20 mouse cellular contexts compared by ENCODE assay signal in the genomic region with DNA sequence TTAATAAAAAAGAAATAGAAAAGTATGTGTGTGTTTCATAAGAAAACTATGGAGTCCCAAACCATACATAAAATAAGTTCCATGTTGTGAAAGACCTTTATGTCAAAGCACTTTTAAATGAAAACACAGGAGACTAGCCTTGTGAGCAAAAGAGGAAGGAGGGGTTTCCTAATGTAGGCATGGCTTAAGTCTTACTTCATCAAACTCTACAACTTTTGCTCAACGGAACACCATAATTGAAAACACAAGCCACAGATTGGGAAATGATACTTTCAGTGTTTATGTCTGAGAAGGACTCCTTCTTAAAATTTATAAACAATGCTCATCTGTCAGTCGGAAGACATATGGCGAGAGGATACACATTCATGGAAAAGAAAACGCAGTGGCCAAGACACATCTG. TPM values are rescaled to one million over a fixed set of nuclear protein-coding genes. Genes with fewer than 3 reads are reported as not detected.
DNase-seq lines count a peak whose midpoint lies in the region; ATAC-seq and TF ChIP-seq lines count a peak whose summit lies in the region.
"Had no signal": no experiment of that assay in that cellular context is flagged by ENCODE, and none has a peak within 500 bp of the region (broad histone marks: within the 10 kb centered on the region; RNA-seq: fewer than 3 reads in every experiment).

No protein-coding gene starts in this region.

- H3K36me3 ChIP-seq in lung, embryonic 14.5 days (ENCODE audit: insufficient read depth), result no peaks in the 10 kb centered on the region
- H3K36me3 ChIP-seq in splenic B cell, adult 2 months (ENCODE audit: control insufficient read depth, insufficient read depth, low read length, poor library complexity, severe bottlenecking), result no peaks in the 10 kb centered on the region
- H3K36me3 ChIP-seq: heart, embryonic 10.5 days; midbrain, embryonic 13.5 days; neural tube, embryonic 13.5 days had no signal

- no peak overlapping the region for H3K4me3 ChIP-seq in lung, embryonic 14.5 days (ENCODE audit: low read depth, low read length)
- H3K4me3 ChIP-seq in bone marrow macrophage, adult 2 months (ENCODE audit: insufficient read depth, low read length), result no peak overlapping the region
- H3K4me3 ChIP-seq: erythroblast, embryonic 14.5 days; forebrain, embryonic 13.5 days; heart, embryonic 10.5 days; midbrain, embryonic 13.5 days; neural tube, embryonic 13.5 days had no signal

- TF ChIP-seq POLR2A in bone marrow macrophage, adult 2 months (IDR thresholded peaks at IDR 0.05; ENCODE audit: borderline replicate concordance, low read depth, low read length), result no peak

- H3K9me3 ChIP-seq in lung, embryonic 14.5 days (ENCODE audit: low read depth, low read length), result no peaks in the 10 kb centered on the region
- H3K9me3 ChIP-seq: forebrain, embryonic 13.5 days; heart, embryonic 10.5 days; midbrain, embryonic 13.5 days; neural tube, embryonic 13.5 days had no signal

- no peak overlapping the region for H3K4me2 ChIP-seq in lung, embryonic 14.5 days
- H3K4me2 ChIP-seq: forebrain, embryonic 13.5 days; midbrain, embryonic 13.5 days; neural tube, embryonic 13.5 days had no signal

- 0 out of 2 replicates have a peak, but pooled peaks cover 12% of the 10 kb centered on the region for H3K4me1 ChIP-seq in lung, embryonic 14.5 days (ENCODE audit: insufficient read depth)
- H3K4me1 ChIP-seq in bone marrow macrophage, adult 2 months (ENCODE audit: control insufficient read depth, insufficient read depth, low read length), result peaks cover 44% of the 10 kb centered on the region

- TF ChIP-seq CTCF in lung, embryonic 14.5 days (IDR thresholded peaks at IDR 0.05; ENCODE audit: low read depth), result no peak
- TF ChIP-seq CTCF in bone marrow macrophage, adult 2 months (IDR thresholded peaks at IDR 0.05; ENCODE audit: low read depth, low read length), result no peak

- WGBS in lung, embryonic 14.5 days, result 41% methylated on average over 4 of the region's 4 CpGs

- ATAC-seq in lung, embryonic 14.5 days (ENCODE audit: insufficient read depth), result no peak
- ATAC-seq in hematopoietic stem cell, adult 5-6 weeks (replicated peaks in 1 of 2; ENCODE audit: insufficient read depth in 1 of 2, low FRiP score in 2 of 2, low TSS enrichment in 1 of 2, low read depth in 1 of 2, poor library complexity in 2 of 2, severe bottlenecking in 2 of 2), result peak; percentile 67 to 78; a peak in 2 of 4 replicates
- ATAC-seq: forebrain, embryonic 13.5 days; midbrain, embryonic 13.5 days had no signal

- H3K9ac ChIP-seq in lung, embryonic 14.5 days, result no peak overlapping the region
- H3K9ac ChIP-seq: forebrain, embryonic 13.5 days; midbrain, embryonic 13.5 days; neural tube, embryonic 13.5 days had no signal

- H3K27me3 ChIP-seq in lung, embryonic 14.5 days (ENCODE audit: insufficient read depth, low read length), result no peaks in the 10 kb centered on the region
- no peaks in the 10 kb centered on the region for H3K27me3 ChIP-seq in splenic B cell, adult 2 months (ENCODE audit: control insufficient read depth, insufficient read depth, low read length, poor library complexity, severe bottlenecking)
- H3K27me3 ChIP-seq: forebrain, embryonic 13.5 days; midbrain, embryonic 13.5 days; neural tube, embryonic 13.5 days had no signal

- peak; percentile 51 for DNase-seq in lung, embryonic 14.5 days
- DNase-seq in lung, adult 18-20 months, result no peak
- peak; percentile 15 for DNase-seq in splenic B cell, adult 2 months (ENCODE audit: low read depth, low spot score)
- DNase-seq in cerebellum, postnatal 36 days, result no peak
- no peak for DNase-seq in testis, postnatal 14 days (ENCODE audit: low spot score)
- DNase-seq: adrenal gland, adult 2 months; cerebellum, adult 11-12 months; cerebellum, postnatal 14 days; gastrocnemius, postnatal 36 days; kidney, adult 18-20 months; layer of hippocampus, postnatal 36 days; thymus, adult 18-20 months had no signal

- no peak overlapping the region for H3K27ac ChIP-seq in lung, embryonic 14.5 days (ENCODE audit: low read depth)
- H3K27ac ChIP-seq in bone marrow macrophage, adult 2 months (ENCODE audit: insufficient read depth, low read depth, low read length), result peak overlapping the region; percentile 98
- H3K27ac ChIP-seq: forebrain, embryonic 13.5 days; heart, embryonic 10.5 days; kidney, postnatal 0 days; midbrain, embryonic 13.5 days; neural tube, embryonic 13.5 days had no signal

RNA-seq across cellular contexts. Expression of a gene that starts 54.3 kb away (rescaled TPM):
- 4.4 and 4.6 TPM in 2 replicates for polyA plus RNA-seq in lung, embryonic 14.5 days (2014; fragmentation: Nextera tagmentation; extraction: Ambion mirVana)
- polyA plus RNA-seq in bone marrow macrophage, adult 2 months (2012; ENCODE audit: insufficient read depth, insufficient read length, missing spikeins), result 48.1 and 56.4 TPM in 2 replicates
- 17.7 and 39.0 TPM in 2 replicates for total RNA-seq in hematopoietic stem cell, adult 5-6 weeks (2017)

Comparison
In these comparisons a context has a peak if more than half of its experiments do, and no peak if none do; other contexts are left out.
1. DNase-seq: peak in lung, embryonic 14.5 days (single experiment) and splenic B cell, adult 2 months (single experiment); none in lung, adult 18-20 months (0 of 2), cerebellum, postnatal 36 days (0 of 2) and testis, postnatal 14 days (single experiment).